Mouse (Mus musculus) small intestine, adult 2 months (tissue): Measurements from ENCODE around the gene Tmem218.

ENCODE experiments used
- CTCF ChIP-seq: fragments of 200-500 bp; IDR thresholded peaks from 2 replicates; pipeline ENCODE4 v1.5.1; 2012; ENCODE audit warnings: low read depth, mild to moderate bottlenecking, control low read depth, inconsistent platforms, low read length, moderate library complexity, mixed read lengths; ENCODE audit not compliant: insufficient replicate concordance, insufficient read length; ENCODE audit errors: extremely low read depth
- POLR2A ChIP-seq: fragments of 200-500 bp; IDR thresholded peaks from 2 replicates; pipeline ENCODE4 v1.6.1; 2012; ENCODE audit warnings: low read depth, mild to moderate bottlenecking, control low read depth, inconsistent platforms, low read length, moderate library complexity

- TF ChIP-seq CTCF (no peak), POLR2A (no peak)
Measured at GRCm38 (mm10) chr9:37173376-37173775, 34.6 kb upstream of the Tmem218 start.
